Mouse (Mus musculus) lung, embryonic 15.5 days (tissue): ENCODE data around the gene Mrps18a. TPM values are rescaled to one million over a fixed set of nuclear protein-coding genes. Genes with fewer than 3 reads are reported as not detected.
A peak's percentile ranks its signal among the peaks of the same experiment; 100 is the strongest.

Experiments
- ATAC-seq: fragments of 200-750 bp; cut with Nextera tagmentation; 2 replicates; pipeline ENCODE4 v1.8.0; 2017; ENCODE audit warnings: moderate number of reproducible peaks, borderline replicate concordance; ENCODE audit not compliant: low FRiP score, low TSS enrichment; ENCODE audit errors: extremely low read depth
- H3K27ac ChIP-seq: fragments of 300-500 bp; sonication (generic); 2 replicates; pipeline ENCODE4 v1.5.1; 2015; ENCODE audit warnings: moderate library complexity, mild to moderate bottlenecking, inconsistent platforms
- H3K27me3 ChIP-seq: fragments of 300-500 bp; sonication (generic); 2 replicates; pipeline ENCODE4 v1.6.1; 2015; ENCODE audit warnings: inconsistent platforms
- H3K36me3 ChIP-seq: fragments of 300-500 bp; sonication (generic); 2 replicates; pipeline ENCODE4 v1.6.1; 2015; ENCODE audit warnings: inconsistent platforms
- H3K4me1 ChIP-seq: fragments of 300-500 bp; sonication (generic); 2 replicates; pipeline ENCODE4 v1.6.1; 2015; ENCODE audit warnings: inconsistent platforms
- H3K4me2 ChIP-seq: fragments of 300-500 bp; sonication (generic); 2 replicates; pipeline ENCODE4 v1.6.1; 2015; ENCODE audit warnings: inconsistent platforms, mild to moderate bottlenecking, moderate library complexity
- H3K4me3 ChIP-seq: fragments of 300-500 bp; sonication (generic); 2 replicates; pipeline ENCODE4 v1.5.1; 2015; ENCODE audit warnings: mild to moderate bottlenecking, inconsistent platforms
- H3K9ac ChIP-seq: fragments of 300-500 bp; sonication (generic); 2 replicates; pipeline ENCODE4 v1.6.1; 2015; ENCODE audit warnings: inconsistent platforms
- H3K9me3 ChIP-seq: fragments of 300-500 bp; sonication (generic); 2 replicates; pipeline ENCODE4 v1.6.1; 2016; ENCODE audit warnings: inconsistent platforms
- WGBS: fragments of 180-500 bp; shearing (Covaris S2); methylation state at CpG from one replicate; pipeline ENCODE4 v1.1.7; 2015; 5-methylcytosine and 5-hydroxymethylcytosine counted together
- polyA plus RNA-seq: library from polyadenylated mRNA; unstranded; fragments of >200 nt; fragmentation: Nextera tagmentation; extraction: Ambion mirVana; gene quantifications from 2 replicates; pipeline ENCODE4 v1.2.1, GENCODE M21; 2015

Gene Mrps18a
- polyA plus RNA-seq, 1 experiment from 2014 or later, result 143 TPM

DNA sequence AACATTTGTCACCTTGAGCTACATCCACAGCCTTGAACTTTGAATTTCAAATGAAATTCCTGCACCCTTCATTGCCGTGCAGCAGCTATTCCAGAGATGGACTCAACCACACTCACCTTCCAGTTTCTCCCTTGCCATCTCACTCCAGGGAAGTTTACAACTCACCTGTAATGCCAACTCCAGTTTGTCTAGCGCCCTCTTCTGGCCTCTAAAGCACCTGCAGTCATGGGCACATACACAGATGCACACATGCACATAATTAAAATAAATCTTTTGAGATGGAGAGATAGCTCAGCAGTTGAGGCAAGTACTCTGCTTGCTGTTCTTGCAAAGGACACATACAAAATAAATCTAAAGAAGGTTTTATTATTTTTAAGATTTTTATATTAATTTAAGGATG lies 31.7 kb upstream of the Mrps18a start:
- Histone ChIP-seq H3K9ac (no peak overlapping the region), H3K4me2 (no peak overlapping the region), H3K27ac (no peak overlapping the region), H3K4me3 (no peak overlapping the region), H3K9me3 (no peaks in the 10 kb centered on the region), H3K27me3 (no peaks in the 10 kb centered on the region), H3K36me3 (no peaks in the 10 kb centered on the region), H3K4me1 (peaks cover 41% of the 10 kb centered on the region)
- no peak for ATAC-seq
- WGBS, result 61% methylated on average over 2 of the region's 2 CpGs

DNA sequence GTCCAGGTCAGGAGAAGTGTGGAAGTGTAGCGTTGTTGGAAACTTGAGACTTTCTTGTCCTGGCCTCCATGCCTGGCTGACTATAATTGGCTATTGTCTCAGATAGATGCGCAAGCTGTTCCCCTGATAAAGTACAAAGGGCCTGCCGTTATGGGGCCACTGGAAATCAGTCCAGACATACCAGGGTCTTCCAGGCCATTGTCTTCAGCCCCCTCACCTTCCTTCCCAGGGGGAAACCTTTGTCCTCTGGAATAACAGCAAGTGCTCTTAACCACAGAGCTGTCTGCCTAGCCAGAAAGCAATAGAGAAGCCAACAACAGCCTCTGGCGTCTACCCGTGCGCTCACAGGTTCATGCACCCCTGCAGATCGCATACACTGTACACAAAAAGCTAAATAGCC lies 30.4 kb upstream of the Mrps18a start:
- Histone ChIP-seq H3K4me1 (peaks cover 41% of the 10 kb centered on the region), H3K27ac (0 out of 2 replicates have a peak overlapping the region, but pooled peaks have one; percentile 20), H3K9me3 (no peaks in the 10 kb centered on the region), H3K9ac (no peak overlapping the region), H3K36me3 (no peaks in the 10 kb centered on the region), H3K27me3 (no peaks in the 10 kb centered on the region), H3K4me2 (no peak overlapping the region), H3K4me3 (no peak overlapping the region)
- ATAC-seq, result no peak
- WGBS, result 68% methylated on average over 7 of the region's 7 CpGs

DNA sequence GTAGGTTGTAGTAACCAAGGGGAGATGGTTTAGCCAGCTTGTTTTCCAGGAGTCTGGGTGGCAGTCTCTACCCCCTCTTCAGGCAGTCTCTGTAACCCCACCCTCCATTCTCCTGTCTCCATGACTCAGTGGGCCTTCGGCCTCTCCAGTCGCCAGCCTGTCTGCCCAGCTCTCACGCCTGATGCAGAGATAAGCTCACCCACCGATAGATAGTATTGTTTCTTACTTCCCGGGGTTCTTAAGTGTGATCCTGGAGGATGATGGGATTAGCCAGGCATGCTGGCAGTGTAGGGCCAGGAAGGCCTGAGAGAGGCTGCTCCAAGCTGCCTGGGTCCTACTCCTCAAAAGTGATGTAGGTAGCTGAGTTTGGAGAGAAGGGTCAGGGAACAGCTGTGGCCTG lies 29.7 kb upstream of the Mrps18a start:
- Histone ChIP-seq H3K4me1 (peaks cover 44% of the 10 kb centered on the region), H3K27ac (no peak overlapping the region), H3K27me3 (no peaks in the 10 kb centered on the region), H3K9ac (no peak overlapping the region), H3K4me3 (no peak overlapping the region), H3K36me3 (no peaks in the 10 kb centered on the region), H3K9me3 (no peaks in the 10 kb centered on the region), H3K4me2 (no peak overlapping the region)
- 29% methylated on average over 5 of the region's 5 CpGs for WGBS
- ATAC-seq, result no peak

DNA sequence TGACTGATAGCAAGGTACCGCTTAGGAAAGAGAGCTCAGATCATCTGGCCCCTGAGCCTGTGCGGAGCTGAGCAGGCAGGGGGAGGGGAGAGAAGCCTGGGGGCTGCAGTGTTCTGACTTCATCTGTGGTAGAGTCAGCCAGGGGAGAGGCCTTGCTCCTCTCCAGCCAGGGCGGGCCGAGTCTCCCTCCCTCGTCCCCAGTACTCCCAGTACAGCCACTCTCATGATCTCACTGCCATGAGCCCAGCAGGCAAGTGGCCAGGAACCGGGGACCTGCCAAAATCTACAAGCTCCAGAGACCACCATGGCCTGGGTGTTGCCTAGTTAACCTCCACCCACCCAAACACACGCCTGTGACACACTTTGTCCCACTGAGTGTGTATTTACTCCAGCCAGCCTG lies 29.1 kb upstream of the Mrps18a start:
- Histone ChIP-seq H3K4me1 (peaks cover 51% of the 10 kb centered on the region), H3K27ac (peak overlapping the region; percentile 11; the same call in 1 of the 2 replicates), H3K27me3 (no peaks in the 10 kb centered on the region), H3K36me3 (no peaks in the 10 kb centered on the region), H3K4me3 (no peak overlapping the region), H3K9me3 (no peaks in the 10 kb centered on the region), H3K9ac (no peak overlapping the region), H3K4me2 (no peak overlapping the region)
- ATAC-seq, result 0 out of 2 replicates have a peak, but pooled peaks have one; percentile 4
- 34% methylated on average over 7 of the region's 7 CpGs for whole genome bisulfite sequencing

DNA sequence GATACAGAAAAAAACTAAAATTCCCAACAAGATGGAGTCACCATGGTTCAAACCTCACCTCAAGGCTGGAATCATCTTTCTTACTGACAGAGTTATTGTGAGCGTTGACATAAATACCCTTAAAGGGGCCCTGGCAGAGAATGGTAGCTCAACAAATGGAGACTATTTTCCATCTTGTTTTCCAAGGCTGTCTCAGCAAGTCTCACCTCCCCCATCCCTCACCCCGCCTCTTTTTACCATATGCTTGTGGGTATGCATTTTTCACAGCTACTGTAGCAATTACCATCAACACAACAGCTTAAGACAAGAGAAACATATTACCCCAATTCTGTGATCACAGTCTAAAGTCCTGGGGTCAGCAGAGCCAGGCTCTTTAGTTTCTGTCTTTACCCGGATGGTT lies 27.4 kb upstream of the Mrps18a start:
- Histone ChIP-seq H3K4me2 (peak overlapping the region; percentile 54), H3K9ac (no peak overlapping the region), H3K4me3 (no peak overlapping the region), H3K36me3 (no peaks in the 10 kb centered on the region), H3K9me3 (no peaks in the 10 kb centered on the region), H3K4me1 (peaks cover 54% of the 10 kb centered on the region), H3K27me3 (no peaks in the 10 kb centered on the region), H3K27ac (peak overlapping the region; percentile 93)
- no peak for ATAC-seq
- 64% methylated on average over 3 of the region's 3 CpGs for WGBS

DNA sequence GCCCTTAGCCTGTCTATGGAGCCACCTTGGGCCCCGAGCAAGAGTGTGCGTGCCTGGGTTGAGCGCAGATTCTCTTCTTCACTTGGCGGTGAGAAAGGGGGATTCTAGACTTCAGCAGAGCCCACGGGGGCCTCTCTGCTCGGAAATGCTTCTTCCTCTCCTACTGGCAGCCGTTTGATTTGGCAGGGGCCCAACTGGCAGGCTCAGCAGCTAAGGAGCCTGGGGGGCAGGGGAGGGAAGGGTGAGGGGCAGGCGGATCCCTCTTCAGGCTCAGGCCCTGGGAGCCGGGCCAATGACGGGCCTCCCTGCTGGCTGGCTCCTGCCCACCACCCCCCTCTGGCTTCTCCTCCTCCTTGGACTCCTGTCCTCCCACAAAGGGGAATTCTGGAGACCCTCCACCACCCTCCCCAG lies 26.7 kb upstream of the Mrps18a start:
- H3K36me3 ChIP-seq, result no peaks in the 10 kb centered on the region
- H3K27ac ChIP-seq, result peak overlapping the region; percentile 93
- peak; percentile 93 for ATAC-seq
- no peaks in the 10 kb centered on the region for H3K27me3 ChIP-seq
- peaks cover 54% of the 10 kb centered on the region for H3K4me1 ChIP-seq
- H3K4me3 ChIP-seq, result peak overlapping the region; percentile 13; the same call in 1 of the 2 replicates
- no peaks in the 10 kb centered on the region for H3K9me3 ChIP-seq
- H3K9ac ChIP-seq, result no peak overlapping the region
- under 1% methylated on average over 10 of the region's 10 CpGs for WGBS
- peak overlapping the region; percentile 54 for H3K4me2 ChIP-seq

DNA sequence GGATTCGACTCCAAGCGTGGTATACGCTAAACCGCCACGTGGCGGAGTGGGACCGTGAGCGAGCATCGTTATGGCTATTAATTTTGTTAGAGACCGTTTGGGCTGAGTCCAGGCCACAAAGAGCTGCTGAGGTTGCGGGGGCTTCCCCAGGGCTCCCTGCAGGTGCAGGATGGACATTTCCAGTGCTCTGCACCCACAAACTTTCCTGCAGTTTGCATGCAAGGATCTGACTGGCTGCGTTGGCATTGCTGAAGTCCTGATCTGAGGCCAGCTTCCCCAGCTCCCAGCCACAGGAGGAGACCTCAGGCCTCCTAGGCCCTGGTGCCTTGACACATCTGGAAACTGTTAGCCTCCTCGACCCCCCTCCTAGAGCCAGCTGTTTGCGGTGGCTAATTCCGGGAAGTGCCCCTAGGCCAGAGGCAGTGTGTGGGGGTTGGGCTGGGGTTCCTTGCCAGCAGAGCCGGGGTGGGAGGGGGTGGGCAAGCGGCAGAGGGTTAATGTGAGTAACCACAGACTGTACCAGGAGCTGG lies 24.4 kb upstream of the Mrps18a start:
- Histone ChIP-seq H3K9me3 (no peaks in the 10 kb centered on the region), H3K4me2 (no peak overlapping the region), H3K4me1 (peaks cover 43% of the 10 kb centered on the region), H3K27ac (peak overlapping the region; percentile 52), H3K4me3 (no peak overlapping the region), H3K36me3 (no peaks in the 10 kb centered on the region), H3K27me3 (no peaks in the 10 kb centered on the region), H3K9ac (no peak overlapping the region)
- whole genome bisulfite sequencing, result 35% methylated on average over 17 of the region's 17 CpGs
- ATAC-seq, result no peak

DNA sequence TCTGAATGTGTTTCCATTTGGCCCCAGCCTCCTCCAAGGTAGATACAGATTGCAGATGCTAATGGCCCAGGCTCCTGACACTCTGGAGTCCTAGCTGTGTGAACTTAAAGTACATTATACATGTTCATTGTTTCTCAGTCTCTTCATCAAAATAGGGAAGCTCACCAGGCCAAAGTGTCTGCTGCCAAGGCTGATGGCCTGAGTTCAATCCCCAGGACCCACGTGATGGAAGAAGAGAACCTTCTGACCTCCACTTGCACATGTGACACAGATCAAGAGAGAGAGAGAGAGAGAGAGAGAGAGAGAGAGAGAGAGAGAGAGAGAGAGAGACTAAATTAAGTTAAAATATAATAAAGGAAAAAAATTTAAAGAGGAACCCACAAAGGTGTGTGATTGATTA lies 19.4 kb upstream of the Mrps18a start:
- 70% methylated on average over 1 of the region's 1 CpGs for WGBS
- Histone ChIP-seq H3K9me3 (no peaks in the 10 kb centered on the region), H3K27me3 (peaks cover 3% of the 10 kb centered on the region; the same call in 1 of the 2 replicates), H3K27ac (no peak overlapping the region), H3K9ac (no peak overlapping the region), H3K4me3 (no peak overlapping the region), H3K4me1 (peaks cover 6% of the 10 kb centered on the region), H3K4me2 (no peak overlapping the region), H3K36me3 (no peaks in the 10 kb centered on the region)
- no peak for ATAC-seq

DNA sequence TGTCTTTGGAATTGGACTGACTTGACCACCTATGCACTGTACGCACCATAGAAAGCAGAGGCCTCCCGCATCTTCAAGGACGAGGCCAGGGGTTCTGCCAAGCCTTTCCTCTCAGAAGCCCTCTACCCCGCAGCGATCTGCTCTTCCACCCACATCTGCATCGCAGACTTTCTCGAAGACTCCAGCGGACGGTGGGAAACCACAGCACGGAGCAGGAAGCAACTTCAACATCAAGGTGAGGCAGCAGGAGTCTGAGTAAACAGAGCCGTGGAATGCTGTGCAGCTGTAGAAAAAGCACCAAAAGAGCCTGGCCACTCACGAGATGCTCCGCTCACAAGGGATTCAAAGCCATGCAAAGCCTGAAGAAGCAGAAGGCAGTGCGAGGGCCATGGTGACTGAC lies 18.9 kb upstream of the Mrps18a start:
- peaks cover under 1% of the 10 kb centered on the region for H3K4me1 ChIP-seq
- WGBS, result 52% methylated on average over 14 of the region's 14 CpGs

DNA sequence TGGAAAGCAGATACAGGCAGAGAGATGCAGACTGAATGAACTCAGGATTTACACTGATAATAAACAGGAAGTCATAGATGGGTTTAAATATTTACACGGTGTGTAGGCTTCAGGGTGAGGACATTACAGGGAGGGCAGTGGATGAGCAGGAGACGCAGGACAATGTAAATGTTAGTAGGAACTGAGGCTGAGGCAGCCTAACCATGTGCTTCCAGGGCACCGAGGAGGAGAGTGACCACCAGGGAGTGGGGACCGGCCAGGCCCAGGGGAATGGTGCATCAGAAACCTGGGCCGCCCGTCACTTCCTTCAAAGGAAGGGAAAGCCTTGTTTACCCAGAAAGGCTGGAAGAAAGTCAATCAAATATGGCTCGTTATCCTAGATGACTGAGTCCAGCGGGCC lies 12.3 kb upstream of the Mrps18a start:
- Histone ChIP-seq H3K27me3 (peaks cover 3% of the 10 kb centered on the region; the same call in 1 of the 2 replicates), H3K36me3 (no peaks in the 10 kb centered on the region), H3K9me3 (no peaks in the 10 kb centered on the region), H3K27ac (no peak overlapping the region), H3K9ac (no peak overlapping the region), H3K4me1 (peaks cover 8% of the 10 kb centered on the region; the same call in 1 of the 2 replicates), H3K4me3 (no peak overlapping the region), H3K4me2 (no peak overlapping the region)
- WGBS, result 26% methylated on average over 8 of the region's 8 CpGs
- ATAC-seq, result peak; percentile 61; the same call in 1 of the 2 replicates

More for the DNA sequence above, 18.9 kb upstream of the Mrps18a start:
- Histone ChIP-seq H3K36me3 (no peaks in the 10 kb centered on the region), H3K4me3 (no peak overlapping the region), H3K27ac (no peak overlapping the region), H3K9me3 (no peaks in the 10 kb centered on the region), H3K9ac (no peak overlapping the region), H3K4me2 (no peak overlapping the region), H3K27me3 (peaks cover 3% of the 10 kb centered on the region; the same call in 1 of the 2 replicates)
- ATAC-seq, result no peak

DNA sequence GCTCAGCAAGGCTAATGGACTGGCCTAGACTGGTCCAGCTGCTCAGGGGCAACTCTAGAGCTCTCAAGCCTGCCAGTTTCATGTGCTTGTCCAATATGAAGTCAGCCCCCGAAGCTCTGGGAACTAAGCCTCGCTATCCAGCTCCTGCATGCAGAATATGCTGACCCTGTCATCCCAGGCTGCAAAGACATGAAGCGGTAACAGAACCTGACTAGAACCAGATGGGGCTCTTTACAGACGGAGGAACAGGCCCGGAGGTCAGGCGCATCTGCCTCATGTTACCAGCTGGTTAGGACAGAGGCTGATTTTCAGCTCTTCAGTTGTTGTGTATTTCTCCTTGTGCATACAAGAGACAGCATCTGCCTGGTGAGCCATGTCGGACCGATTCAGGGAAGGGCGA lies 8.9 kb upstream of the Mrps18a start:
- no peak overlapping the region for H3K27ac ChIP-seq
- no peak for ATAC-seq

DNA sequence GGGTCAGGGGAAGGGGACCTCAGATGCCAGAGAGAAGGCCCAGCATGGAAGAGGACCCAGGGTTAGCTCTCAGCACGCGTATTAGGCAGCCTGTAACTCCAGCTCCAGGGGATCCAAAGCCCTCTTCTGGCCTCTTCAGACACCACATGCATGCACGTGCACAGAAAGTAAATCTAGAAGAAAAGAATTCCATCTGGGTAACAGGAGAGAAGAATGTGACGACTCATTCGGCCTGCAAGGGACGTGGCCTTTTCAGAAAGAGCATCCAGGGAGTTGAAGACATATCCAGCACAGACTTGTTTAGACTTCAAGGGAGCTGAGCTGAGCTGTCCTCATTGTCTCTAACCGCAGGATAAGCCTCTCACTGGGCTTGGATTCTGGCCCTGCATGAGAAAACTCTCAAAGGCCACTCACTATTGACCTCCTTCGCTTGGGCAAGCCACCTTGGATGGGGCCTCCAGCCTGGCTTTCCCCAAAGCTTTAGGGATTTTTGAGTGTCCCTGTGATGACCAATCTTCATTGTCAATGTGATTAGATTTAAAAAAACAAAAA lies 8.1 kb upstream of the Mrps18a start:
- 55% methylated on average over 8 of the region's 8 CpGs for WGBS
- ATAC-seq, result no peak
- no peaks in the 10 kb centered on the region for H3K36me3 ChIP-seq
- no peak overlapping the region for H3K4me3 ChIP-seq
- no peaks in the 10 kb centered on the region for H3K9me3 ChIP-seq
- H3K4me1 ChIP-seq, result peaks cover 20% of the 10 kb centered on the region
- no peak overlapping the region for H3K9ac ChIP-seq
- no peaks in the 10 kb centered on the region; the same call in 1 of the 2 replicates for H3K27me3 ChIP-seq
- no peak overlapping the region for H3K27ac ChIP-seq
- no peak overlapping the region for H3K4me2 ChIP-seq

More for the DNA sequence above, 8.9 kb upstream of the Mrps18a start:
- 68% methylated on average over 9 of the region's 9 CpGs for WGBS
- no peak overlapping the region for H3K4me2 ChIP-seq
- H3K27me3 ChIP-seq, result no peaks in the 10 kb centered on the region
- peaks cover 20% of the 10 kb centered on the region for H3K4me1 ChIP-seq
- H3K36me3 ChIP-seq, result no peaks in the 10 kb centered on the region
- H3K4me3 ChIP-seq, result no peak overlapping the region
- H3K9me3 ChIP-seq, result no peaks in the 10 kb centered on the region
- no peak overlapping the region for H3K9ac ChIP-seq
